Mouse (Mus musculus) cerebellum, adult 9-11 months (tissue): ENCODE results near the gene Gm20518.

Source experiments
- DNase-seq: peaks from one replicate; pipeline ENCODE4 v3.0.0; 2022

Gm20518 gene

GRCm38 (mm10) chr16:17891567-17891959 lies at the start of gene Gm20518:
Gene Gm20518 (minus strand): TSS chr16:17891671.
- peak; percentile 99 for DNase-seq

- DNase-seq = no peak
These were observed 47.8 kb upstream of the Gm20518 start for GRCm38 (mm10) chr16:17939255-17939751.

GRCm38 (mm10) chr16:17938821-17939220 lies 47.4 kb upstream of the Gm20518 start:
- DNase-seq = peak; percentile 74

GRCm38 (mm10) chr16:17938187-17938586 lies 46.7 kb upstream of the Gm20518 start:
- no peak for DNase-seq

- no peak for DNase-seq
These were observed 45.3 kb upstream of the Gm20518 start for GRCm38 (mm10) chr16:17936776-17937175.

- no peak for DNase-seq
These were observed 43.0 kb upstream of the Gm20518 start for GRCm38 (mm10) chr16:17934445-17934910.

GRCm38 (mm10) chr16:17933594-17934444 lies 42.3 kb upstream of the Gm20518 start:
- DNase-seq = no peak

GRCm38 (mm10) chr16:17931906-17932460 lies 40.5 kb upstream of the Gm20518 start:
- DNase-seq = no peak

GRCm38 (mm10) chr16:17929631-17930030 lies 38.2 kb upstream of the Gm20518 start:
- DNase-seq = peak; percentile 45

GRCm38 (mm10) chr16:17929211-17929610 lies 37.7 kb upstream of the Gm20518 start:
- DNase-seq = peak; percentile 50

- DNase-seq = peak; percentile 71
These were observed 37.2 kb upstream of the Gm20518 start for GRCm38 (mm10) chr16:17928627-17929104.

- DNase-seq = peak; percentile 77
These were observed 36.7 kb upstream of the Gm20518 start, which contains the start of gene Slc25a1 for GRCm38 (mm10) chr16:17928087-17928580. Gene Slc25a1 (minus strand): TSS chr16:17928219.

GRCm38 (mm10) chr16:17927351-17928082 lies 36.0 kb upstream of the Gm20518 start:
- DNase-seq = peak; percentile 63

GRCm38 (mm10) chr16:17922163-17922538 lies 30.7 kb upstream of the Gm20518 start:
- no peak for DNase-seq

- DNase-seq = peak; percentile 97
These were observed 30.1 kb upstream of the Gm20518 start for GRCm38 (mm10) chr16:17921325-17922162.

- no peak for DNase-seq
These were observed 29.1 kb upstream of the Gm20518 start for GRCm38 (mm10) chr16:17920586-17920985.

GRCm38 (mm10) chr16:17914307-17915249 lies 23.1 kb upstream of the Gm20518 start, which contains the start of gene Gsc2:
Gene Gsc2 (minus strand): TSS chr16:17915059.
- no peak for DNase-seq

- DNase-seq = peak; percentile 95
These were observed 19.7 kb upstream of the Gm20518 start, which contains the start of gene Ess2 for GRCm38 (mm10) chr16:17911052-17911595. Gene Ess2 (minus strand): TSS chr16:17911348.

GRCm38 (mm10) chr16:17898462-17898861 lies 7.0 kb upstream of the Gm20518 start, which contains the start of the genes Dgcr2 and Tssk2:
Gene Dgcr2 (minus strand): TSS chr16:17898562.
Gene Tssk2 (plus strand): TSS chr16:17898637.
- no peak for DNase-seq

GRCm38 (mm10) chr16:17896091-17896490 lies 4.6 kb upstream of the Gm20518 start:
- DNase-seq = no peak
